Mouse (Mus musculus): ENCODE results near the gene Fdps.
A peak's percentile ranks its signal among the peaks of the same experiment; 100 is the strongest.
"Not testable (repeated sequence)": the region's sequence is repeated elsewhere in the genome, so short reads cannot be mapped to it uniquely, and the experiment has no call there.

The Fdps gene

DNA sequence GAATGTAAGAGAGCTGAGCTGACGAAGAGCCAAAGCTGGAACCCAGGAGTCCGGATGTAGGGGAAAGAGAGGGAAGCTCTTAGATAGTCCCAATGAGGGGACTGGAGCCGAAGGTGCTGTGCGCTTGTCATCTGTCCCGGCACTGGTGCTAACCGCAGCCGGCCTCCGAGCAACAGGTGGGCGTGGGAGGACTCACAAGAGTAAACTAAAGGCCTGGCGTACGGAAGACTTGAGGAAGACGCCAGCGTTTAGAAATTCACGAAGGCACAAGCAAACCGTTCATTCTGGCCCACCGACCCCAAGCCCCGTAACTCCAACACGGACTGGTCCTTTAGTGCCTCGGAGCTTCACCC lies 324 bp downstream of the Fdps start:
- no peak for DNase-seq

DNA sequence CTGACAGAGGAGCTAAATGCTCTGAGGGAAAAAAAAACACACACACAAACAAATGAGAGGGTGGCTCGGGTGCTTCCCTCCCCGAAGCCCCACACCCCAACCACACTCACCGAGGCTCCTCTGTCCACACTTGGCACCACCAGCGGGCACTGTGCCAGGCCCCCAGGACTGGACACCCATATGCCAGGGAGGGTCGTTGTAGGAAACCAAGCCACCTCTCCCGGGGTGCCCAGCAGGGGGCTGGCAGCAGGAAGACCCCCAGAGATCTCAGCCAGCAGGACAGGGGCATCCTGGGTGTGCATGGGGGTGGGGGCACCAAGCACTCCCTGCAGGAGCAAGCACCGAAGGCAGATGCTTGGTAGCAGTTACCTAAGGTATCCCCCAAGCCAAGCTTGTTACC lies 948 bp downstream of the Fdps start, which contains the start of gene Gm43738:
Gene Gm43738 (minus strand): TSS at position 289 of the 400 bp plus-strand sequence.
- peak; percentile 69 for DNase-seq

DNA sequence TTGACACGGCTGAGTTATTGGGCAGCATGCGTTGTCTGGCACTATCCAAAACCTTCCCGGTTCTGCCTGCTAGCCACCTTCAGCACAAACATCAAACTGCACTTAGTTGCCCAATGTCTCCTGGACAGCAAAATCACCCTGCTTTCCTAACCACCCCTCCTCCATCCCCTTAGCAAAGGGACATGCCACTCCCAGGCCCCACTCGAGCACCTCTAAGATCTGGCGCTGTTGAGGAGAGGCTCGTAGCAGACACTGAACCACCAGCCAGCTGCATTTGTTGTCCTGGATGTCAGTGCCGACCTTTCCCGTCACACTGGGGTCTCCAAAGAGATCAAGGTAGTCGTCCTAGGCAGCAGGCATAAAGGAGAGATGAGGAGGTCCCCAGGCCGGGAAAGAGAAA lies 7.7 kb downstream of the Fdps start:
- peak; percentile 54 for DNase-seq

DNA sequence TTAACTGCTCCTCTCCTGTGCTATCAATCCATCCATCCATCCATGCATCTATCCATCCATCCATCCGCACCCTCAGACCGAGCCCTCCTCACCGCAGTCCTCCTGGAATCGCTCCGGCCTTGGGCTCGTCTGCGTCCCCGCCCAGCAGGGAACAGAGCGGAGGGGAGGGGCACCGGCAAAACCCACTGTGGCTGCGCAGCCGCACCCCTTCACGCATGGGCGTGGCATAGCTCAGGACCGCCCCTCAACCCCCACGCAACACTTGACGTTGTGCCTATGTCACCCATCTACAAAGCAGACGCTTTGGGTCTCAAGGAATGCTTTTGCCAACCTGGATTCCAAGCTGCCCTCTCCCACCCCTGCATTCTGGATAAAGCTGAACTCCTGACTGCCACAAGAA lies 8.6 kb downstream of the Fdps start, which contains the start of gene Rusc1:
Gene Rusc1 (minus strand): TSS at position 137 of the 400 bp plus-strand sequence.
- peak; percentile 96 for DNase-seq

DNA sequence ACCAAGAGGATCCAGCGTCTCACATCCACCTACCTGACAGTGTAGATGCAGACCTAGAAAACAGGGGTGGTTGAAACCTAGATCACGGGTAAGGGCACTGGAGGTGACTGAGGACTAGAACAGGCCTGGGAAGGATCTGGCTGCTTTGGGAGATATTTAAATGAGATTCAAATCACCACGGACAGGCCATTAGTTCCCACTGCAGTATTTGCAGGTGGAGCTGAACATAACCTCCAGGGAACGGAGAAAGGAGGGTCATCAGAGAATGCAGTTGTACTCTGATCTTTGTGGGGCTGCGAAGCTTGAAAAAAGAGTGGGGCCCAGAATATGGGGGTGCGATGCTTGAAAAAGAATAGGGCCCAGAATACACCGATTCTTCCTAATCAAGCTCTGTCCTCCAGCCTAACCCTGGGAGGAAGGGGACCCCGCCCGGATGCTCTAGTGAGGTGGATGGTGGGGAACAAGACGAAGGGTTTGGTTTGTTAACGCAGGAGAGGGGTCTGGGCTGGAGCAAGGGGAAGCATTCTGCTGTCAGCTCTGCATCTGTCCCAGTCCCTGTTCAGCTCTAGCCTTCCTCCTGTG lies 9.2 kb downstream of the Fdps start:
- no peak for DNase-seq

DNA sequence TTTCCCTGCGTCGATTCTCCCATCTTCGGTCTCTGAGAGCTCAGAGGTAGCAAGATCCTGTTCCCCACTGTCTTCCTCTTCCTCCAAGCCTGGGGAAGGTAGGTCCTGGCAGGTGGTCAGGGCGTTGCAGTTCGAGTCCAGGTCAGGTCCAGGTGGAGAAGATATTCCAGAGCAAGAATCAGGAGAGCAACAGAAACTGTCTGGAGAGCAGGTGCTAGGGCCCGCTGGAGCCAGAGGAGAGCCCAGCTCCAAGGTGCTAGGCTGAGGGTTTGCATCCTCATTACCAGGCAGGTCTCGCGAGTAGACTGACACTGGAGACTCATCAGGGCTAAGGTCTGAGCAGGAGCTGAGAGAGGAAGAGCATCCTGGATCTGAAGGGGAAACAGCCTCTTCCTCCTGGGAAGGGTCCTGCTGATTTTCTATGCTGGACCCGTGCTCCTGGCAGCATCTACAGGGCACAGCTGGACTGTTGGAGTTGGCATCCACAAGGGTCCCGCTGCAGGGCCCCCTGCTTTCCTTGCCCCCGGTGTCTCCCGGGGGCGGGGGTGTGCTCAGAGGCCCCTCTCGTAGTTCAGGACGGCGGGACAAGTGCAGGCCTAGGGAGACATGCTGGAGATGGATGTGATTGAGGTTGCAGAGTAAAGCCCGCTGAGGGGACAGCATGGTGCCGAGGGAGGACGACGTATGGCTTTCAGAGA lies 9.8 kb downstream of the Fdps start:
- DNase-seq = peak; percentile 69

DNA sequence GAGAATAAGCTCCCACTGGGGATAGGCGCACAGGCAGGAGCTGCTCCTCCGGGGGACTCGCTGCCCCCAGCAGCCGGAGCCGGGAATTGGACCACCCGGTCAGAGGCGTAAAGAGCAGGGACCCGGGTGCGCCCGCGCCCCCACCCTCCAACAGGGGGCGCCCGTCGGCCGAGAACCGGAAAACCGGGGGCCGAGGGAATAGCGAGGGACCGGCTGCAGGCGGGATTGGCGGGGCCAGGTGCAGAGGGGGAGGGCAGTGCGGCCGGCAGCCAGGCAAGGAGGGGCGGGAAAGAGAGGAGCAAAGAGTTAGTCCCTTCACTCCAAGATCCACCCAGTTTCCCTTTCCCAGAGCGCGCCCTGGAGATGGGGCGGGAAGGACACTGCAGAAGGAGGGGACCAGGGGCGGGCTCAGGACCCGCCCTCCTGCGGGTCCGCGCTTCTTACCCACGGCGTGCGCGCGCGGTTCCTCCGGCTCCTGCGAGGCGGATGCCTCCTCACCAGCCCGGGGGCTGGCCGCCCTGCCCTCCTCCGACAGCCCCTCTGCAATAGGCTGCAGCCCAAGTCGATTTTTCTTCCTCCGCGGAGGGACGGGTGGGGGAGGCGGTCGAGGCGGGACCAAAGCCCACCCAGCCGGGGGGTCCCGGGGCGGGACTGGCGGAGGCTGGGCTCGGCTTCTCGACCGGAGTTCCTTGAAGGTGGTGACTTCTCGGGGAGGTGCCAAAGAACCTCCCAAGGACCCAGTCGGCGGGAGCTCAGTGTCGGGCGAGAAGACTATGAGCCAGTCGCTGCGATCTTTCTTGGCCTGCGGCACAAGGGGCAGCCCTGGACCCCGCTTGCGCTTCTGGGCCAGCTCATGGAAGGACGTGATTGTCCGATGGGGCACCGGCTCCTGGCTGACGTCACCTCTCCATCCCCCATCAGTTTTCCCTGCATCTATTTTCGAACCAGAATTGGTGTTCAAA lies 10.8 kb downstream of the Fdps start:
- DNase-seq = peak; percentile 91

DNA sequence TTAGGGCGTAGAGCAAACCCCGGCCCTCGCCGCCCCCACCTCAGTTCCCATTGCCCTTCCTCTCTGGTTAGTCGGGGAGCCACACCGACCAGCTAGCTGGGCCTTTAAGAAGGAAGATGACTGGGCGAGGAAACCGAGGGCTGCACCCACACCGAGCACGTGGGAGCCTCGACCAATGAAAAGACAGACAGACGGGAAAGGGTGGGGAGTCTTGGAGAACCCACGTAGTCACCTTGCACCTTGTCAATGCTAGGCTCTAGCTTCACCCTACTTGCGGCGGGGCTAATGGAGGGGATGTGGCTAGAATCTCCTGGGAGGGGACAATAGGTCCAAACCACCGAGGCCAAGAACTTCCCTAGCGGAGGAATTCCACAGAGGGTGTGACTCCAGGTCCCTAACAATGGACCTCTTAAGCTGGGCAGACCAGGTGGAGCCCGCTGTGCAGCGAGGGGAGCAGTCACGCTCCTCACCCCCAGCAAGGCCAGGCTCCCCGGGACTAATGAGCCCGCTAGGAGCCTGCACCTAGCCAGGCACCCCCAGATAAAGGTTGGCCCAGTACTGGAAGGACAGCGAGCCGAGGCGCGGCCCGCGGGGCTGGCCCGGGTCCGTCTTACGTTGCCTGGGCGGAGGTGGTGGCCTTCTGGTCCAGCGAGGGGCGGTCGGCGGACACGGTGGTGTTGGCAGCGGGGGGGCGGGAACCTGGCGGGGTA lies 11.7 kb downstream of the Fdps start:
- peak; percentile 91 for DNase-seq

DNA sequence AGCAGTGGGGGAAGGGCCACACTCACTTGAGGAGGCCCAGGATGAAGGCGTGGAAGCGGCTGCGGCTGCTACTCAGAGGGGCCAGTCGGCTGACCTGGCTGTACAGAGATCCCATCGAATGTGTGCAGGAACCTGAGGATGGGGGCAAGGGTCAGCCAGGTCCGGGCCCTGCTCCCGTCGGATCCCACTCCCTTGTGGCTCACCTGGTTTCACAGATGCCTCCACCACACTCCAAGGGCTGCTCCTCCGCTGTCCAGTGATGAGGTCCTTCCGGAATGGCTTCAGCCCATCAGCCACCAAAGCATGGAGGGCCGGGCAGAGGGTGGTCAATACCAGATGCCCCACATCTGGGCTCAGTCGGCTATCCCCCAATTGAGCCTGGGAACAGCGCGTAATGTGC lies 12.8 kb downstream of the Fdps start:
- DNase-seq = peak; percentile 54

DNA sequence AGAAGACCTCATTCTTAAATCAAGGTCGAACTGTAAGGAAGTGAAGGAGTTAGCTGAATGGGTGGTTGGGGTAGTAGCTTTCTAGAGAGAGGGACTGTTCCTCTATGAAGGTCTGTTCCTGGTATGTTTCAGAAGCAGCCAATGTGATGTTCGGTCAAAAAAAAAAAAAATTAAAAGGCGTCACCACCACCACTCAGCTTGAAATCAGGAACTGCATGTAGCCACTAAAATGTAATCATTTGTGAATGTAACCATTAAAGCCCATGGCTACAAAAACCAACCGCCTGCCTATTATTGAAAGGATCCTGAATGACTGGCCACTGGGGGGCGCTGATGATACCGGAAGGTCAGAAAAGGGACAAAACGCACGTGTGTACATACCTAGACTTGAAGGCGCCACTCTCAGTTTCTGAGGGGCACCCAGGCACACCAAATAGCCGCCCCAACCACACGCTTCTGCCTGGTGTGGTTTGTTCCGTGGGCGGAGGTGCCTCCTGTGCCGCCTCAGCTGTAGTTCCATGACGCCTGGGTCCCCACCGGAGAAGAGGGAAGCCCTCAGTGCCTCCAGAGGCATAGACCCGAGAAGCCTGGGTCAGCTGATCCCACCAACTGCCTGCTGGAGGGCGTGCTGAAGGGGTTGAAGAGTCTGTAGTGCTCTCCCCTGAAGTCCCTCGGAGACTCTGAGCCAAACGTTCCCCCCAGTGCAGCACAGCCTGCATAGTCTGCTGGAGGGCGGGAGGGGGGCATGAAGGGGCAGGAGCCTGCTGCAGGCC lies 14.2 kb downstream of the Fdps start:
- DNase-seq = peak; percentile 71

DNA sequence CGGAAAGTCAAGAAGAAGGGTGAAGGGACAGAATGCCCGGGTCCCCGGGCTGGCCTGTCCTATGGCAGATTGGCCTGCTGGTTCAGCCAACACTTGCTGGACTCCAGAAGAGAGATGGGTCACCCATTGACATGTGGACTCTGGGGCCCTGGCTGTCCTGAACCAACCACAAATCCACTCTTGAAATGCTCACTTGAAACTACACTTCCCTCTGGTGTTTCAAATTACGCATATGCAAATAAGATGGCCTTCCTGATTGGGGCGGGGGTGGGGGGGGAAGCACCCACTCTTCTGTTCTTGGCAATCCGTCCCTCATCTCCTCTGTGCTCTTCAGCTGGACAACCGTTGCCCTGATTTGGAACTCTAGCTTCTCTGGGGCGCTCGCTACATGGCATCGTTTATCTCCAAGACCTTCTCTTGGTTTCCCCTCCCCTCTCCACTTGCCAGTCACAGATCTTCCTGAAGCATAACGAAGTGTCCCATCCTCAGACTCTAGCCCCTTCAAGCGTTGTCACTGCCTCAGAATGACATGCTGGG lies 17.0 kb downstream of the Fdps start:
- DNase-seq = peak; percentile 12

DNA sequence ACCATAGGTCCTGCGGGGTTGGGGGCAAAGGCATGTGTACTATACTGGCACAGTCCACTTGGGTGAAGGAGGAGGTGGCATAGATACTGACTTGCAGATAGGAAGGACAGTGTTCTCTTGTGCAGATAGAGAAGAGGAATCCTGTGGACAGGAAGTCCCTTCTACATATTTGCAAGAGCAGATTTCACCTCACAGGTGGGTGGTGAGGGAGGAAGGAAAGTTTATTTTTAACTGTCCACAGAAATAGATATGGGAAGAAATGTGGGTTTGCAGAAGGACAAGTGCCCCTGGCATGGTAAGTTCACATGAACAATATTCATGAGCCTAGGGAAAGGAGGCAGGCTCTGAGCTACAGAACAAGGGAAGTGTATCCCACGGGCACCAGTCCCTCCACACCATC lies 17.6 kb downstream of the Fdps start:
- DNase-seq = no peak

DNA sequence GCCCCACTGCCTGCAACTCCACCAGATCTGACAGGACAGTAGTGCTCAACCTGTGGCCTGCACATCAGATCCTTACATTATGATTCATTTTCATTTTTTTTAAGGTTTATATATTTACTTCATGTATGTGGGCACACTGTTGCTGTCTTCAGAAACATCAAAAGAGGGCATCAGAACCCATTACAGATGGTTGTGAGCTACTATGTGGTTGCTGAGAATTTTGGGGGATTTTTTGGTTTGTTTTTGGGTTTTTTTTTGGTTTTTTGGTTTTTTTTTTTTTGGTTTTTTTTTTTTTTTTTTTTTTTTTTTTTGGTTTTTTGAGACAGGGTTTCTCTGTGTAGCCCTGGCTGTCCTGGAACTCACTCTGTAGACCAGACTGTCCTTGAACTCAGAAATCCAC lies 19.5 kb downstream of the Fdps start:
- not testable (repeated sequence) for DNase-seq

DNA sequence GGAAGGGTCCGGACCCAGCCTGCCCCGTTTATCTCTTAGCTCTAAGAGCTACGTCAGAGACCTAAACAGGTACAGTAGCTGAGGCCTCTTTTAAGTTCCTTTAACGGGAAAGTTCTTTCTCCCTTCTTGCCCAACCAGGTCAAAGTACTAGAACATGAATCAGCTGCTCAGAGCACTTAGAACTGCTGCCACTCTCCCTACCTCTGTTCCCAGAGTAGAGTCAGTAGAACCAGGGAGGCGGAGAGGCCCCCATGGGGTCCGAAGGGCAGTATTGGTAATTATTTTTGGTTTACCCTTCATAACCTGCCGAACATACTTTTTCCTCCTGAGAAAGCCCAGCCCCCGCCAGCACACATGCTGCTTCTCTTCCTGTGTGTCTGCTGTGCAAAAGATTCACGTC lies 24.4 kb downstream of the Fdps start:
- no peak for DNase-seq

DNA sequence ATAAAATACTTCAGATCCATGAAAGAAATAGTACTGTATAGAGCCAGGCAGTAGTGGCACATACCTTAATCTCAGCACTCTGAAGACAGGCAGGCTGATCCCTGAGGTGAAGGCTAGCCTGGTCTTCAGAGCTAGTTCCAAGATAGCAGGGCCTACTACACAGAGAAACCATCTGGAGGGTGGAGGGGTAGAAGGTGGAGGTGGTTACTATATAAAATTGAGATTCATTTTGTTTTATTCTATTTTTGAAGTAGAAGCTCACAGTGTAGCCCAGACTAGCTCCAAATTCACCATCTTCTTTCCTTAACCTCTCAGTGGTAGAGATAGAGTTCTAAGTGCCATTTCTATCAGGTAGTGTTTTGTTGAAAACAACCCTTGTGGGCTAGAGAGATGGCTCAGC lies 34.5 kb downstream of the Fdps start:
- no peak for DNase-seq

DNA sequence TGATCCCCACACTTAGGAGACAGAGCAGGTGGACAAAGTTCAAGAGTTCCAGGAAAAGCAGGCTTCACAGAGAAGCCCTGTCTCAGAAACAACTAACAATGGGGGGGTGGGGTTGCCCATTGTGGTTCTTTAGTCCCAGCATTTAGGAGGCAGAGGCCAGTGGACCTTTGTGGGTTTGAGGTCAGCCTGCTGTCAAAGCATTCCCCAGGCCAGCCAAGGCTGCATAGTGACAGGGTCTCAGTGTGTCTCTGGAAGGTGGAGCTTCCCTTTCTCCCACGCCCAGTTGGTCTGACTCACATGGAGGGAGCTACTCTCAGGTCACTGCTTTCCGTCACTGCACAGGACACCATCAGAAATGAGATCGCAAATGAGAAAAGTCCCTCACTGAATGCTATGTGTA lies 40.1 kb downstream of the Fdps start:
- no peak for DNase-seq

DNA sequence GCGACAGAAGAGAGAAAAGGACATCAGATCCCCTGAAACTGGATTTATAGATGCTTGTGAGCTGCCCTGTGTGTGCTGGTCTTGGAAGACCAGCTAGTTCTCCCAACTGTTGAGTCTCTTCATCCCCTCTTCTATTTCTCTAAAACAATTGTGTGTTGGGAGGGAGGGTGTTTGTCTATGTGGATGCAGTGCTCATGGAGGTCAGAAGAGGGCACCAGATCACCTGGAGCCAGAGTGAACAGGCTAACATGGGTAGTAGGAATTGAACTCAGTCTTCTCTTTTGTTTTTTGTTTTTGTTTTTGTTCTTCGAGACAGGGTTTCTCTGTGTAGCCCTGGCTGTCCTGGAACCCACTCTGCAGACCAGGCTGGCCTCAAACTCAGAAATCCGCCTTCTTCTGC lies 43.0 kb downstream of the Fdps start:
- no peak for DNase-seq

DNA sequence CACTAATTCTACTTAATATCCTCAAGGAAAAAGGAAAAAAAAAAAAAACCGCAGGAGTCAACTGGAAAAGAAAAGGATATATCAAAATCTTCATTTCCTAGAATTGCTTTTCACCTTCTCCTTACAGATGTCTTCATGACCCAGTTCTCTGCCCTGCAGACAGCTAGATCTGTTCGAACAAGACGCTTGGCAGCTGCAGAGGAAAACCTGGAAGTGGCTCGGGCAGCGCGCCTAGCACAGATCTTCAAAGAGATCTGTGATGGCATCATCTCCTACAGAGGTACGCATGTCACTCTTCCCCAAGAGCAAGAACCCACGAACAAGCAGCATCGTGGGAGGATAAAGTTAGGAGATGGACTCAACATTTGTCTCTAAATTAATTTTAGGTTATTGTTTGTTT lies 43.4 kb downstream of the Fdps start:
- no peak for DNase-seq
